Comparison of ENCODE assay signal across 30 mouse cellular contexts in genomic region chr5:108405460-108405859, GRCm38 (mm10). TPM values are rescaled to one million over a fixed set of nuclear protein-coding genes. Genes with fewer than 3 reads are reported as not detected.
DNase-seq lines count a peak whose midpoint lies in the region; ATAC-seq and TF ChIP-seq lines count a peak whose summit lies in the region.
"Had no signal": no experiment of that assay in that cellular context is flagged by ENCODE, and none has a peak within 500 bp of the region (broad histone marks: within the 10 kb centered on the region; RNA-seq: fewer than 3 reads in every experiment).

No protein-coding gene starts in this region.

- no peaks in the 10 kb centered on the region for H3K36me3 ChIP-seq in liver, embryonic 14.5 days (replicated peaks; ENCODE audit: control insufficient read depth, insufficient read depth, low read depth)
- no peaks in the 10 kb centered on the region for H3K36me3 ChIP-seq in kidney, embryonic 15.5 days
- no peaks in the 10 kb centered on the region for H3K36me3 ChIP-seq in midbrain, embryonic 10.5 days
- H3K36me3 ChIP-seq: forebrain, embryonic 12.5 days; hindbrain, embryonic 10.5 days; midbrain, embryonic 12.5 days had no signal

- TF ChIP-seq EP300 in liver, embryonic 14.5 days (IDR thresholded peaks at IDR 0.05; ENCODE audit: low read depth): no peak

- DNase-seq in heart, adult 11 months: peak; percentile 54
- no peak for DNase-seq in heart, adult 8-10 months (ENCODE audit: low spot score)
- DNase-seq in c-Kit-positive CD71-negative TER-119-negative erythroid progenitor cells, embryonic 14.5 days (ENCODE audit: low read depth): peak; percentile 36
- no peak for DNase-seq in liver, embryonic 14.5 days (ENCODE audit: low read depth in 3 of 3, low spot score in 3 of 3)
- no peak for DNase-seq in midbrain, embryonic 10.5 days (ENCODE audit: low spot score)
- DNase-seq: B cell, adult 2 months; cerebellum, adult 8-10 months; gastrocnemius, postnatal 10 days; kidney, adult 18-20 months; kidney, postnatal 36 days; layer of hippocampus, adult 9-11 months; left cerebral cortex, postnatal 4 days; lung, postnatal 14 days; right cerebral cortex, adult 18-20 months; thymus, postnatal 36 days had no signal

- WGBS in liver, embryonic 14.5 days (ENCODE audit: insufficient replicate concordance): 8% methylated on average over 1 of the region's 1 CpGs
- WGBS in kidney, embryonic 15.5 days: 61% methylated on average over 1 of the region's 1 CpGs
- WGBS in midbrain, embryonic 10.5 days: 86% methylated on average over 1 of the region's 1 CpGs

- no peak overlapping the region for H3K4me2 ChIP-seq in liver, embryonic 14.5 days (ENCODE audit: low read depth)
- no peak overlapping the region for H3K4me2 ChIP-seq in kidney, embryonic 15.5 days
- H3K4me2 ChIP-seq: forebrain, embryonic 12.5 days; midbrain, embryonic 12.5 days had no signal

- no peaks in the 10 kb centered on the region for H3K9me3 ChIP-seq in liver, embryonic 14.5 days (ENCODE audit: control insufficient read depth, low read length)
- H3K9me3 ChIP-seq in kidney, embryonic 15.5 days (replicated peaks): no peaks in the 10 kb centered on the region
- no peaks in the 10 kb centered on the region for H3K9me3 ChIP-seq in midbrain, embryonic 10.5 days (replicated peaks)
- H3K9me3 ChIP-seq: forebrain, embryonic 12.5 days; hindbrain, embryonic 10.5 days; midbrain, embryonic 12.5 days had no signal

- H3K4me1 ChIP-seq in liver, embryonic 14.5 days (replicated peaks; ENCODE audit: control insufficient read depth in 2 of 2, insufficient read depth in 2 of 2, low read length in 1 of 2): peaks cover 0 to 6% of the 10 kb centered on the region in 2 experiments; a peak in 2 of 4 replicates
- no peaks in the 10 kb centered on the region for H3K4me1 ChIP-seq in kidney, embryonic 15.5 days
- H3K4me1 ChIP-seq in midbrain, embryonic 10.5 days: no peaks in the 10 kb centered on the region
- H3K4me1 ChIP-seq: forebrain, embryonic 12.5 days; hindbrain, embryonic 10.5 days; midbrain, embryonic 12.5 days had no signal

- no peak overlapping the region for H3K9ac ChIP-seq in liver, embryonic 14.5 days (replicated peaks)
- H3K9ac ChIP-seq in kidney, embryonic 15.5 days: no peak overlapping the region
- H3K9ac ChIP-seq: forebrain, embryonic 12.5 days; midbrain, embryonic 12.5 days had no signal

- no peak overlapping the region for H3K27ac ChIP-seq in liver, embryonic 14.5 days
- no peak overlapping the region for H3K27ac ChIP-seq in kidney, embryonic 15.5 days
- no peak overlapping the region for H3K27ac ChIP-seq in midbrain, embryonic 10.5 days (replicated peaks)
- H3K27ac ChIP-seq: forebrain, embryonic 12.5 days; hindbrain, embryonic 10.5 days; hindbrain, postnatal 0 days; left cerebral cortex, adult 2 months; midbrain, embryonic 12.5 days had no signal

- H3K27me3 ChIP-seq in liver, embryonic 14.5 days (ENCODE audit: control insufficient read depth, insufficient read depth, low read length): no peaks in the 10 kb centered on the region
- no peaks in the 10 kb centered on the region for H3K27me3 ChIP-seq in kidney, embryonic 15.5 days
- H3K27me3 ChIP-seq in midbrain, embryonic 10.5 days (ENCODE audit: low read depth, poor library complexity, severe bottlenecking): no peaks in the 10 kb centered on the region
- H3K27me3 ChIP-seq: forebrain, embryonic 12.5 days; midbrain, embryonic 12.5 days had no signal

- peak; percentile 71; the same call in 1 of the 2 replicates for ATAC-seq in liver, embryonic 14.5 days (ENCODE audit: insufficient read depth)
- ATAC-seq in megakaryocyte-erythroid progenitor cell, adult 5-6 weeks (replicated peaks; ENCODE audit: low FRiP score, low TSS enrichment, poor library complexity, severe bottlenecking): peak; percentile 86
- no peak for ATAC-seq in CD4-positive, CD25-positive, alpha-beta regulatory T cell, adult 4 months
- no peak for ATAC-seq in kidney, embryonic 15.5 days (replicated peaks; ENCODE audit: low FRiP score)
- ATAC-seq: hindbrain, postnatal 0 days had no signal

- TF ChIP-seq CTCF in liver, embryonic 14.5 days (IDR thresholded peaks at IDR 0.05; ENCODE audit: low read depth): no peak

- no peak overlapping the region for H3K4me3 ChIP-seq in liver, embryonic 14.5 days (ENCODE audit: insufficient read depth in 1 of 2, low read depth in 2 of 2, low read length in 2 of 2)
- no peak overlapping the region for H3K4me3 ChIP-seq in kidney, embryonic 15.5 days (replicated peaks)
- no peak overlapping the region for H3K4me3 ChIP-seq in midbrain, embryonic 10.5 days
- H3K4me3 ChIP-seq: forebrain, embryonic 12.5 days; hindbrain, embryonic 10.5 days; left cerebral cortex, adult 2 months; midbrain, embryonic 12.5 days had no signal

RNA-seq across cellular contexts. Expression of gene Pde6b, which starts 17.3 kb away (rescaled TPM):
- not detected for total RNA-seq in heart, adult 8-10 months (2022)
- not detected in 2 replicates for polyA plus RNA-seq in liver, embryonic 14.5 days (2012; rRNA removed)
- polyA plus RNA-seq in liver, embryonic 14.5 days (2014; fragmentation: Nextera tagmentation; extraction: Ambion mirVana): 0.09 TPM in 1 of 2 replicates, not detected in the other
- not detected in 2 replicates for total RNA-seq in megakaryocyte-erythroid progenitor cell, adult 5-6 weeks (2014; fragmentation: Nextera tagmentation)
- total RNA-seq in megakaryocyte-erythroid progenitor cell, adult 5-6 weeks (2017): not detected in 2 replicates
- 1 to 10 TPM; 1.5 to 1.8 TPM for polyA plus RNA-seq in CD4-positive, CD25-positive, alpha-beta regulatory T cell, adult 4 months (2017; shearing (Covaris generic))
- polyA plus RNA-seq in kidney, embryonic 15.5 days (2015; fragmentation: Nextera tagmentation; extraction: Ambion mirVana): 0.31 and 0.34 TPM in 2 replicates
- 0.16 and 0.53 TPM in 2 replicates for polyA plus RNA-seq in midbrain, embryonic 10.5 days (2016; fragmentation: Nextera tagmentation; extraction: Ambion mirVana)
- total RNA-seq: adrenal gland, postnatal 4 days; gastrocnemius, postnatal 10 days; hindbrain, postnatal 0 days; left cerebral cortex, postnatal 4 days; liver, adult 2 months; monocyte, adult 5-6 weeks had no signal
- polyA plus RNA-seq: embryonic facial prominence, embryonic 11.5 days; forebrain, embryonic 12.5 days; liver, adult 2 months; small intestine, adult 2 months had no signal

RNA-seq across cellular contexts. Expression of gene Atp5k, which starts 28.8 kb away (rescaled TPM):
- total RNA-seq in heart, adult 8-10 months (2022): 1,000 to 10,000 TPM in 2 of 4 experiments, 100 to 1,000 TPM in 2; 523 to 1,345 (median 957) TPM
- polyA plus RNA-seq in liver, embryonic 14.5 days (2012; rRNA removed): 76.5 and 99.9 TPM in 2 replicates
- polyA plus RNA-seq in liver, embryonic 14.5 days (2014; fragmentation: Nextera tagmentation; extraction: Ambion mirVana): 274 and 285 TPM in 2 replicates
- 469 and 530 TPM in 2 replicates for total RNA-seq in megakaryocyte-erythroid progenitor cell, adult 5-6 weeks (2014; fragmentation: Nextera tagmentation)
- total RNA-seq in megakaryocyte-erythroid progenitor cell, adult 5-6 weeks (2017): 315 and 364 TPM in 2 replicates
- polyA plus RNA-seq in CD4-positive, CD25-positive, alpha-beta regulatory T cell, adult 4 months (2017; shearing (Covaris generic)): 100 to 1,000 TPM; 145 to 234 TPM
- 446 and 492 TPM in 2 replicates for polyA plus RNA-seq in kidney, embryonic 15.5 days (2015; fragmentation: Nextera tagmentation; extraction: Ambion mirVana)
- polyA plus RNA-seq in midbrain, embryonic 10.5 days (2016; fragmentation: Nextera tagmentation; extraction: Ambion mirVana): 361 and 381 TPM in 2 replicates

RNA-seq across cellular contexts. Expression of gene Gm42517, which starts 37.7 kb away (rescaled TPM):
- 1 to 10 TPM; 2.6 to 4.8 (median 3.6) TPM for total RNA-seq in heart, adult 8-10 months (2022)
- 0.19 and 0.20 TPM in 2 replicates for polyA plus RNA-seq in liver, embryonic 14.5 days (2012; rRNA removed)
- 0.10 TPM in 1 of 2 replicates, not detected in the other for polyA plus RNA-seq in liver, embryonic 14.5 days (2014; fragmentation: Nextera tagmentation; extraction: Ambion mirVana)
- not detected in 2 replicates for total RNA-seq in megakaryocyte-erythroid progenitor cell, adult 5-6 weeks (2014; fragmentation: Nextera tagmentation)
- total RNA-seq in megakaryocyte-erythroid progenitor cell, adult 5-6 weeks (2017): not detected in 2 replicates
- not detected for polyA plus RNA-seq in CD4-positive, CD25-positive, alpha-beta regulatory T cell, adult 4 months (2017; shearing (Covaris generic))
- polyA plus RNA-seq in kidney, embryonic 15.5 days (2015; fragmentation: Nextera tagmentation; extraction: Ambion mirVana): 0.09 TPM in 1 of 2 replicates, not detected in the other
- polyA plus RNA-seq in midbrain, embryonic 10.5 days (2016; fragmentation: Nextera tagmentation; extraction: Ambion mirVana): 0.07 TPM in 1 of 2 replicates, not detected in the other
- total RNA-seq: liver, adult 2 months; monocyte, adult 5-6 weeks had no signal
- polyA plus RNA-seq: embryonic facial prominence, embryonic 11.5 days; forebrain, embryonic 12.5 days; heart, embryonic 16.5 days; hindbrain, embryonic 10.5 days; liver, adult 2 months had no signal

RNA-seq across cellular contexts. Expression of gene Mfsd7a, which starts 43.2 kb away (rescaled TPM):
- 1 to 10 TPM; 1.5 to 3.0 (median 2.5) TPM for total RNA-seq in heart, adult 8-10 months (2022)
- 0.32 and 0.36 TPM in 2 replicates for polyA plus RNA-seq in liver, embryonic 14.5 days (2012; rRNA removed)
- polyA plus RNA-seq in liver, embryonic 14.5 days (2014; fragmentation: Nextera tagmentation; extraction: Ambion mirVana): 0.08 and 0.09 TPM in 2 replicates
- total RNA-seq in megakaryocyte-erythroid progenitor cell, adult 5-6 weeks (2014; fragmentation: Nextera tagmentation): 0.22 TPM in 1 of 2 replicates, not detected in the other
- 0.23 TPM in 1 of 2 replicates, not detected in the other for total RNA-seq in megakaryocyte-erythroid progenitor cell, adult 5-6 weeks (2017)
- not detected for polyA plus RNA-seq in CD4-positive, CD25-positive, alpha-beta regulatory T cell, adult 4 months (2017; shearing (Covaris generic))
- 0.58 and 0.70 TPM in 2 replicates for polyA plus RNA-seq in kidney, embryonic 15.5 days (2015; fragmentation: Nextera tagmentation; extraction: Ambion mirVana)
- polyA plus RNA-seq in midbrain, embryonic 10.5 days (2016; fragmentation: Nextera tagmentation; extraction: Ambion mirVana): 0.11 and 0.16 TPM in 2 replicates
- polyA plus RNA-seq: forebrain, embryonic 12.5 days; neural tube, embryonic 11.5 days had no signal

RNA-seq across cellular contexts. Expression of gene Pcgf3, which starts 55.6 kb away (rescaled TPM):
- total RNA-seq in heart, adult 8-10 months (2022): 10 to 100 TPM; 29.3 to 32.0 (median 31.5) TPM
- polyA plus RNA-seq in liver, embryonic 14.5 days (2012; rRNA removed): 3.8 and 4.9 TPM in 2 replicates
- polyA plus RNA-seq in liver, embryonic 14.5 days (2014; fragmentation: Nextera tagmentation; extraction: Ambion mirVana): 4.5 and 5.4 TPM in 2 replicates
- total RNA-seq in megakaryocyte-erythroid progenitor cell, adult 5-6 weeks (2014; fragmentation: Nextera tagmentation): 30.8 and 41.9 TPM in 2 replicates
- total RNA-seq in megakaryocyte-erythroid progenitor cell, adult 5-6 weeks (2017): 10.0 and 16.2 TPM in 2 replicates
- 1 to 10 TPM; 3.2 to 3.6 TPM for polyA plus RNA-seq in CD4-positive, CD25-positive, alpha-beta regulatory T cell, adult 4 months (2017; shearing (Covaris generic))
- 19.0 and 21.4 TPM in 2 replicates for polyA plus RNA-seq in kidney, embryonic 15.5 days (2015; fragmentation: Nextera tagmentation; extraction: Ambion mirVana)
- polyA plus RNA-seq in midbrain, embryonic 10.5 days (2016; fragmentation: Nextera tagmentation; extraction: Ambion mirVana): 21.2 and 27.8 TPM in 2 replicates

Comparison
In these comparisons a context has a peak if more than half of its experiments do, and no peak if none do; other contexts are left out.
1. DNase-seq: peak in heart, adult 11 months (single experiment) and c-Kit-positive CD71-negative TER-119-negative erythroid progenitor cells, embryonic 14.5 days (single experiment); none in heart, adult 8-10 months (single experiment), liver, embryonic 14.5 days (0 of 3) and midbrain, embryonic 10.5 days (single experiment).
2. ATAC-seq: peak in liver, embryonic 14.5 days (single experiment) and megakaryocyte-erythroid progenitor cell, adult 5-6 weeks (single experiment); none in CD4-positive, CD25-positive, alpha-beta regulatory T cell, adult 4 months (single experiment) and kidney, embryonic 15.5 days (single experiment).